Mouse (Mus musculus): ENCODE measurements around the gene Pot1a. TPM values are rescaled to one million over a fixed set of nuclear protein-coding genes. Genes with fewer than 3 reads are reported as not detected.

The Pot1a gene
- 31.6 TPM for polyA plus RNA-seq (2017; shearing (Covaris generic))

GRCm38 (mm10) chr6:25808806-25809495 is at the start of gene Pot1a:
Pot1a (minus strand) TSS chr6:25809246.

Other genes with a start within 250 kb of the Pot1a start
- gene Gpr37, start 118.5 kb downstream of the Pot1a start, polyA plus RNA-seq (2017; shearing (Covaris generic)) = not detected

Measured in effector memory CD4-positive, alpha-beta T cell, adult 5 months (primary cell).